In the genomic region with DNA sequence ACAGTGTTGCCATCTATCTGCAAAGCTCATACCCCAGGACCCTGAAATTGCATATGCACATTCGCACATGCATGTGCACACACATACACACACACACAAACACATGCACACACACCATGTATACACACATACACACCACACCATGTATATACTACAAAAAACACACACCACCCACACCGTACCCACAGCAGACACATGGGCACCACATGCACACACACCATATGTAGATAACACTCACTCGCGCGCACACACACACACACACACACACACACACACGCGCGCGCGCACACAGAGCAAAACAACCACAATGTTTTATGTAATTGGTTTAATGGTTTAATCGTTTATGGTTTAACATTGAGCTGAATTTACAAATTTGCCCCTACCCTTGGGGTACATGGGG, we compare ENCODE assay signal across 9 mouse cellular contexts.
DNase-seq lines count a peak whose midpoint lies in the region; ATAC-seq and TF ChIP-seq lines count a peak whose summit lies in the region.
"Had no signal": no experiment of that assay in that cellular context is flagged by ENCODE, and none has a peak within 500 bp of the region (broad histone marks: within the 10 kb centered on the region; RNA-seq: fewer than 3 reads in every experiment).

No protein-coding gene starts in this region.

- peaks cover 3% of the 10 kb centered on the region for H3K36me3 ChIP-seq in heart, adult 2 months (ENCODE audit: control insufficient read depth, insufficient read depth, low read length)
- H3K36me3 ChIP-seq in limb, embryonic 12.5 days = no peaks in the 10 kb centered on the region
- H3K36me3 ChIP-seq in limb, embryonic 10.5 days = no peaks in the 10 kb centered on the region
- no peaks in the 10 kb centered on the region for H3K36me3 ChIP-seq in forebrain, embryonic 15.5 days
- H3K36me3 ChIP-seq in neural tube, embryonic 15.5 days = no peaks in the 10 kb centered on the region

- H3K79me2 ChIP-seq in heart, adult 2 months (replicated peaks; ENCODE audit: control insufficient read depth, insufficient read depth, low read length) = no peaks in the 10 kb centered on the region

- TF ChIP-seq EP300 in heart, adult 2 months (IDR thresholded peaks at IDR 0.05; ENCODE audit: insufficient read depth, low read depth, low read length) = no peak

- H3K4me1 ChIP-seq in heart, adult 2 months (ENCODE audit: control insufficient read depth, insufficient read depth, low read length) = peaks cover 14% of the 10 kb centered on the region
- H3K4me1 ChIP-seq in limb, embryonic 12.5 days (replicated peaks) = peaks cover 28% of the 10 kb centered on the region
- peaks cover 31% of the 10 kb centered on the region for H3K4me1 ChIP-seq in limb, embryonic 10.5 days
- H3K4me1 ChIP-seq in forebrain, embryonic 15.5 days = peaks cover 22% of the 10 kb centered on the region
- H3K4me1 ChIP-seq in neural tube, embryonic 15.5 days = peaks cover 32% of the 10 kb centered on the region

- no peaks in the 10 kb centered on the region for H3K9me3 ChIP-seq in limb, embryonic 12.5 days
- no peaks in the 10 kb centered on the region for H3K9me3 ChIP-seq in limb, embryonic 10.5 days (replicated peaks)
- no peaks in the 10 kb centered on the region for H3K9me3 ChIP-seq in forebrain, embryonic 15.5 days
- no peaks in the 10 kb centered on the region for H3K9me3 ChIP-seq in neural tube, embryonic 15.5 days (replicated peaks)

- H3K27ac ChIP-seq in heart, adult 2 months = peak overlapping the region; percentile 18; the same call in 1 of the 2 replicates
- H3K27ac ChIP-seq in limb, embryonic 12.5 days = 0 out of 2 replicates have a peak overlapping the region, but pooled peaks have one; percentile 3
- H3K27ac ChIP-seq in limb, embryonic 10.5 days = no peak overlapping the region
- no peak overlapping the region for H3K27ac ChIP-seq in forebrain, embryonic 15.5 days (replicated peaks)
- peak overlapping the region; percentile 60 for H3K27ac ChIP-seq in neural tube, embryonic 15.5 days (replicated peaks)

- no peaks in the 10 kb centered on the region for H3K27me3 ChIP-seq in heart, adult 2 months (ENCODE audit: control insufficient read depth, insufficient read depth, low read length)
- no peaks in the 10 kb centered on the region for H3K27me3 ChIP-seq in limb, embryonic 12.5 days
- H3K27me3 ChIP-seq in limb, embryonic 10.5 days (ENCODE audit: low read depth, poor library complexity, severe bottlenecking) = no peaks in the 10 kb centered on the region
- H3K27me3 ChIP-seq in forebrain, embryonic 15.5 days = no peaks in the 10 kb centered on the region
- no peaks in the 10 kb centered on the region for H3K27me3 ChIP-seq in neural tube, embryonic 15.5 days (replicated peaks)

- no peak for DNase-seq in heart, adult 2 months
- no peak for DNase-seq in heart, postnatal 10 days
- DNase-seq in limb, embryonic 10.5 days (ENCODE audit: low spot score) = no peak
- no peak for DNase-seq in frontal cortex, postnatal 10 days (ENCODE audit: low spot score in 2 of 2)
- no peak for DNase-seq in gastrocnemius, adult 8-10 months (ENCODE audit: low spot score in 2 of 2)
- DNase-seq: B cell, adult 2 months had no signal

- peak; percentile 59 for ATAC-seq in limb, embryonic 12.5 days (ENCODE audit: insufficient number of reproducible peaks, insufficient read depth, low FRiP score, low TSS enrichment, low read depth)
- ATAC-seq in forebrain, embryonic 15.5 days (replicated peaks) = peak; percentile 36
- ATAC-seq in neural tube, embryonic 15.5 days (ENCODE audit: low FRiP score) = peak; percentile 14

- TF ChIP-seq POLR2A in heart, adult 2 months (IDR thresholded peaks at IDR 0.05; ENCODE audit: insufficient read depth, low read depth, low read length) = no peak

- no peak for TF ChIP-seq CTCF in heart, adult 2 months (IDR thresholded peaks at IDR 0.05)

- no peak overlapping the region for H3K9ac ChIP-seq in heart, adult 2 months (ENCODE audit: low read depth, low read length)
- no peak overlapping the region for H3K9ac ChIP-seq in limb, embryonic 12.5 days (replicated peaks)
- no peak overlapping the region for H3K9ac ChIP-seq in forebrain, embryonic 15.5 days (replicated peaks)
- no peak overlapping the region for H3K9ac ChIP-seq in neural tube, embryonic 15.5 days (replicated peaks)

- WGBS in heart, adult 2 months = 95% methylated on average over 11 of the region's 11 CpGs
- 89% methylated on average over 11 of the region's 11 CpGs for WGBS in limb, embryonic 12.5 days
- 93% methylated on average over 11 of the region's 11 CpGs for WGBS in limb, embryonic 10.5 days
- WGBS in forebrain, embryonic 15.5 days = 93% methylated on average over 11 of the region's 11 CpGs
- 93% methylated on average over 11 of the region's 11 CpGs for WGBS in neural tube, embryonic 15.5 days

- intact Hi-C loops in heart, adult 2 months (cut with DNase I) = no loop called here
- intact Hi-C loops in heart, postnatal 10 days (cut with DNase I) = no loop called here

- H3K4me2 ChIP-seq in limb, embryonic 12.5 days = no peak overlapping the region
- H3K4me2 ChIP-seq in forebrain, embryonic 15.5 days (replicated peaks) = no peak overlapping the region
- H3K4me2 ChIP-seq in neural tube, embryonic 15.5 days = no peak overlapping the region

- no peak overlapping the region for H3K4me3 ChIP-seq in heart, adult 2 months
- no peak overlapping the region for H3K4me3 ChIP-seq in limb, embryonic 12.5 days (replicated peaks)
- no peak overlapping the region for H3K4me3 ChIP-seq in limb, embryonic 10.5 days
- H3K4me3 ChIP-seq in forebrain, embryonic 15.5 days = no peak overlapping the region
- no peak overlapping the region for H3K4me3 ChIP-seq in neural tube, embryonic 15.5 days (replicated peaks)

Comparison
In these comparisons a context has a peak if more than half of its experiments do, and no peak if none do; other contexts are left out.
1. H3K27ac ChIP-seq: peak in heart, adult 2 months (single experiment), limb, embryonic 12.5 days (single experiment) and neural tube, embryonic 15.5 days (single experiment); none in limb, embryonic 10.5 days (single experiment) and forebrain, embryonic 15.5 days (single experiment).
2. Peak in every context shown above with its lines, with median percentiles within 50 percentile points of each other: ATAC-seq.